Mouse (Mus musculus) heart, embryonic 16.5 days (tissue): ENCODE data around the gene Ptgir. TPM values are rescaled to one million over a fixed set of nuclear protein-coding genes. Genes with fewer than 3 reads are reported as not detected.

Source experiments
- ATAC-seq: fragments of 200-750 bp; cut with Nextera tagmentation; replicated peaks from 2 replicates; pipeline ENCODE4 v1.8.0; 2017; ENCODE audit warnings: moderate number of reproducible peaks; ENCODE audit not compliant: insufficient read depth, low FRiP score; ENCODE audit errors: extremely low read depth
- H3K27ac ChIP-seq: fragments of 300-500 bp; sonication (generic); 2 replicates; pipeline ENCODE4 v1.5.1; 2014; ENCODE audit warnings: mild to moderate bottlenecking, low read length, control low read depth, moderate library complexity
- H3K27me3 ChIP-seq: fragments of 300-500 bp; sonication (generic); 2 replicates; pipeline ENCODE4 v1.6.1; 2014; ENCODE audit warnings: low read length, mixed read lengths; ENCODE audit not compliant: control insufficient read depth, insufficient read depth
- H3K36me3 ChIP-seq: fragments of 300-500 bp; sonication (generic); 2 replicates; pipeline ENCODE4 v1.6.1; 2014; ENCODE audit not compliant: control insufficient read depth, insufficient read depth
- H3K4me1 ChIP-seq: fragments of 300-500 bp; sonication (generic); 2 replicates; pipeline ENCODE4 v1.6.1; 2014; ENCODE audit warnings: low read length, mixed read lengths; ENCODE audit not compliant: control insufficient read depth, insufficient read depth
- H3K4me2 ChIP-seq: fragments of 300-500 bp; sonication (generic); 2 replicates; pipeline ENCODE4 v1.6.1; 2014; ENCODE audit warnings: low read depth, mild to moderate bottlenecking, control low read depth, low read length
- H3K4me3 ChIP-seq: fragments of 300-500 bp; sonication (generic); 2 replicates; pipeline ENCODE4 v1.5.1; 2014; ENCODE audit warnings: mild to moderate bottlenecking, control low read depth, low read length
- H3K9ac ChIP-seq: fragments of 300-500 bp; sonication (generic); 2 replicates; pipeline ENCODE4 v1.6.1; 2014; ENCODE audit warnings: low read length, control low read depth
- H3K9me3 ChIP-seq: fragments of 300-500 bp; sonication (generic); replicated peaks from 2 replicates; pipeline ENCODE4 v1.6.1; 2016; ENCODE audit warnings: low read length; ENCODE audit not compliant: control insufficient read depth
- WGBS: fragments of 180-500 bp; shearing (Covaris S2); extraction: QIAGEN DNeasy Blood & Tissue Kit; methylation state at CpG from one replicate; pipeline ENCODE4 v1.1.7; 2014; 5-methylcytosine and 5-hydroxymethylcytosine counted together
- polyA plus RNA-seq: library from polyadenylated mRNA; unstranded; fragments of >200 nt; fragmentation: Nextera tagmentation; extraction: Ambion mirVana; gene quantifications from 2 replicates; pipeline ENCODE4 v1.2.1, GENCODE M21; 2015

Ptgir gene
- polyA plus RNA-seq, 1 experiment from 2014 or later = 1.4 TPM

GRCm38 (mm10) chr7:16895000-16895399 lies 11.3 kb upstream of the Ptgir start:
- peak overlapping the region; percentile 13 for H3K4me3 ChIP-seq
- peak overlapping the region; percentile 62 for H3K4me2 ChIP-seq
- H3K27ac ChIP-seq = no peak overlapping the region
- peaks cover 19% of the 10 kb centered on the region for H3K4me1 ChIP-seq
- WGBS = 1% methylated on average over 24 of the region's 24 CpGs
- H3K9ac ChIP-seq = peak overlapping the region; percentile 24
- no peaks in the 10 kb centered on the region for H3K36me3 ChIP-seq
- no peaks in the 10 kb centered on the region for H3K9me3 ChIP-seq
- ATAC-seq = no peak
- peaks cover 26% of the 10 kb centered on the region for H3K27me3 ChIP-seq

- 30% methylated on average over 10 of the region's 10 CpGs for WGBS
- no peak for ATAC-seq
- H3K4me1 ChIP-seq = peaks cover 14% of the 10 kb centered on the region
- H3K9ac ChIP-seq = peak overlapping the region; percentile 24; the same call in 1 of the 2 replicates
- peak overlapping the region; percentile 62 for H3K4me2 ChIP-seq
- H3K27ac ChIP-seq = no peak overlapping the region
- H3K36me3 ChIP-seq = no peaks in the 10 kb centered on the region
- no peaks in the 10 kb centered on the region for H3K9me3 ChIP-seq
- H3K27me3 ChIP-seq = peaks cover 28% of the 10 kb centered on the region
- H3K4me3 ChIP-seq = peak overlapping the region; percentile 13
Measured at GRCm38 (mm10) chr7:16895511-16895910, 10.8 kb upstream of the Ptgir start.

GRCm38 (mm10) chr7:16900526-16900925 lies 5.8 kb upstream of the Ptgir start:
- Histone ChIP-seq H3K4me1 (peaks cover 7% of the 10 kb centered on the region), H3K4me3 (no peak overlapping the region), H3K9me3 (no peaks in the 10 kb centered on the region), H3K27ac (no peak overlapping the region), H3K27me3 (peaks cover 17% of the 10 kb centered on the region), H3K9ac (no peak overlapping the region), H3K36me3 (no peaks in the 10 kb centered on the region), H3K4me2 (no peak overlapping the region)
- WGBS = 34% methylated on average over 5 of the region's 5 CpGs
- ATAC-seq = no peak; the same call in 1 of the 2 replicates

- Histone ChIP-seq H3K4me2 (no peak overlapping the region), H3K27ac (no peak overlapping the region), H3K9me3 (no peaks in the 10 kb centered on the region), H3K36me3 (no peaks in the 10 kb centered on the region), H3K4me1 (peaks cover 32% of the 10 kb centered on the region), H3K4me3 (no peak overlapping the region), H3K27me3 (peaks cover 29% of the 10 kb centered on the region), H3K9ac (no peak overlapping the region)
- no peak for ATAC-seq
- WGBS = 61% methylated on average over 2 of the region's 2 CpGs
Measured at GRCm38 (mm10) chr7:16903439-16903955, 2.8 kb upstream of the Ptgir start.

- H3K9ac ChIP-seq = 0 out of 2 replicates have a peak overlapping the region, but pooled peaks have one; percentile 34
- WGBS = 39% methylated on average over 9 of the region's 10 CpGs
- H3K27me3 ChIP-seq = peaks cover 29% of the 10 kb centered on the region
- H3K9me3 ChIP-seq = no peaks in the 10 kb centered on the region
- no peak overlapping the region for H3K4me2 ChIP-seq
- ATAC-seq = no peak
- H3K36me3 ChIP-seq = no peaks in the 10 kb centered on the region
- H3K4me3 ChIP-seq = no peak overlapping the region
- H3K4me1 ChIP-seq = peaks cover 36% of the 10 kb centered on the region
- no peak overlapping the region for H3K27ac ChIP-seq
Measured at GRCm38 (mm10) chr7:16904120-16904675, 2.1 kb upstream of the Ptgir start.

GRCm38 (mm10) chr7:16905491-16906021 lies 734 bp upstream of the Ptgir start:
- no peaks in the 10 kb centered on the region for H3K36me3 ChIP-seq
- H3K27ac ChIP-seq = peak overlapping the region; percentile 42; the same call in 1 of the 2 replicates
- H3K27me3 ChIP-seq = peaks cover 29% of the 10 kb centered on the region
- 57% methylated on average over 9 of the region's 9 CpGs for WGBS
- H3K4me2 ChIP-seq = no peak overlapping the region
- H3K9me3 ChIP-seq = no peaks in the 10 kb centered on the region
- ATAC-seq = 0 out of 2 replicates have a peak, but pooled peaks have one; percentile 24
- peaks cover 45% of the 10 kb centered on the region for H3K4me1 ChIP-seq
- no peak overlapping the region for H3K4me3 ChIP-seq
- no peak overlapping the region for H3K9ac ChIP-seq

- Histone ChIP-seq H3K4me1 (peaks cover 45% of the 10 kb centered on the region), H3K9me3 (no peaks in the 10 kb centered on the region), H3K9ac (peak overlapping the region; percentile 20; the same call in 1 of the 2 replicates), H3K27me3 (peaks cover 25% of the 10 kb centered on the region), H3K36me3 (no peaks in the 10 kb centered on the region), H3K4me2 (no peak overlapping the region; the same call in 1 of the 2 replicates), H3K4me3 (no peak overlapping the region), H3K27ac (no peak overlapping the region)
- no peak for ATAC-seq
- WGBS = 87% methylated on average over 41 of the region's 41 CpGs
Measured at GRCm38 (mm10) chr7:16906889-16907559, 734 bp downstream of the Ptgir start.

- Histone ChIP-seq H3K4me3 (peak overlapping the region; percentile 15; the same call in 1 of the 2 replicates), H3K27me3 (peaks cover 26% of the 10 kb centered on the region), H3K9ac (0 out of 2 replicates have a peak overlapping the region, but pooled peaks have one; percentile 10), H3K4me1 (peaks cover 45% of the 10 kb centered on the region), H3K27ac (no peak overlapping the region), H3K9me3 (no peaks in the 10 kb centered on the region), H3K36me3 (no peaks in the 10 kb centered on the region), H3K4me2 (peak overlapping the region; percentile 34; the same call in 1 of the 2 replicates)
- ATAC-seq = 0 out of 2 replicates have a peak, but pooled peaks have one; percentile 29
- WGBS = 7% methylated on average over 7 of the region's 7 CpGs
Measured at GRCm38 (mm10) chr7:16907842-16908241, 1.6 kb downstream of the Ptgir start.
